Comparison of ENCODE assay signal across 8 mouse cellular contexts in genomic region chr3:104700751-104701335, GRCm38 (mm10).
DNase-seq lines count a peak whose midpoint lies in the region; ATAC-seq lines count a peak whose summit lies in the region.

No protein-coding gene starts in this region.

- 6% methylated on average over 23 of the region's 23 CpGs for WGBS in heart, embryonic 15.5 days
- WGBS in liver, embryonic 13.5 days (ENCODE audit: insufficient replicate concordance), result 5% methylated on average over 23 of the region's 23 CpGs
- WGBS in stomach, embryonic 14.5 days, result 5% methylated on average over 23 of the region's 23 CpGs

- 0 out of 2 replicates have a peak, but pooled peaks cover 2% of the 10 kb centered on the region for H3K4me1 ChIP-seq in heart, embryonic 15.5 days (replicated peaks)
- no peaks in the 10 kb centered on the region; the same call in 1 of the 2 replicates for H3K4me1 ChIP-seq in liver, embryonic 13.5 days (replicated peaks)
- H3K4me1 ChIP-seq in stomach, embryonic 14.5 days (ENCODE audit: control insufficient read depth, insufficient read depth, low read length), result no peaks in the 10 kb centered on the region

- H3K4me2 ChIP-seq in heart, embryonic 15.5 days, result no peak overlapping the region
- no peak overlapping the region for H3K4me2 ChIP-seq in liver, embryonic 13.5 days
- H3K4me2 ChIP-seq in stomach, embryonic 14.5 days (replicated peaks; ENCODE audit: low read depth, low read length), result 0 out of 2 replicates have a peak overlapping the region, but pooled peaks have one; percentile 10

- ATAC-seq in erythroblast, adult 5-6 weeks (replicated peaks; ENCODE audit: low FRiP score, poor library complexity, severe bottlenecking), result peak; percentile 86
- ATAC-seq in heart, embryonic 15.5 days (replicated peaks; ENCODE audit: insufficient number of reproducible peaks, insufficient read depth, low FRiP score, low read depth), result peak; percentile 81
- ATAC-seq in liver, embryonic 13.5 days (ENCODE audit: low read depth), result peak; percentile 71; the same call in 1 of the 2 replicates
- peak; percentile 89 for ATAC-seq in stomach, embryonic 14.5 days (ENCODE audit: insufficient number of reproducible peaks, insufficient read depth, low FRiP score, low read depth)

- H3K9me3 ChIP-seq in heart, embryonic 15.5 days (replicated peaks), result no peaks in the 10 kb centered on the region
- H3K9me3 ChIP-seq in liver, embryonic 13.5 days (replicated peaks), result no peaks in the 10 kb centered on the region
- H3K9me3 ChIP-seq in stomach, embryonic 14.5 days (ENCODE audit: control insufficient read depth, low read depth, low read length), result no peaks in the 10 kb centered on the region

- H3K36me3 ChIP-seq in heart, embryonic 15.5 days, result no peaks in the 10 kb centered on the region
- H3K36me3 ChIP-seq in liver, embryonic 13.5 days, result no peaks in the 10 kb centered on the region
- no peaks in the 10 kb centered on the region for H3K36me3 ChIP-seq in stomach, embryonic 14.5 days (ENCODE audit: control insufficient read depth, insufficient read depth, low read length)

- H3K27ac ChIP-seq in heart, embryonic 15.5 days, result no peak overlapping the region
- H3K27ac ChIP-seq in liver, embryonic 13.5 days, result no peak overlapping the region
- no peak overlapping the region for H3K27ac ChIP-seq in stomach, embryonic 14.5 days (ENCODE audit: low read length)

- H3K4me3 ChIP-seq in heart, embryonic 15.5 days, result no peak overlapping the region
- H3K4me3 ChIP-seq in liver, embryonic 13.5 days (replicated peaks), result no peak overlapping the region
- H3K4me3 ChIP-seq in stomach, embryonic 14.5 days (ENCODE audit: low read depth, low read length), result no peak overlapping the region

- no peaks in the 10 kb centered on the region for H3K27me3 ChIP-seq in heart, embryonic 15.5 days
- no peaks in the 10 kb centered on the region for H3K27me3 ChIP-seq in liver, embryonic 13.5 days
- no peaks in the 10 kb centered on the region for H3K27me3 ChIP-seq in stomach, embryonic 14.5 days (ENCODE audit: control insufficient read depth, insufficient read depth, low read length)

- H3K9ac ChIP-seq in heart, embryonic 15.5 days, result no peak overlapping the region
- no peak overlapping the region for H3K9ac ChIP-seq in liver, embryonic 13.5 days
- H3K9ac ChIP-seq in stomach, embryonic 14.5 days (replicated peaks; ENCODE audit: low read depth, low read length), result no peak overlapping the region

- DNase-seq in B cell, adult 2 months, result peak; percentile 86 to 88
- peak; percentile 81 for DNase-seq in brain, adult 2 months (ENCODE audit: low read depth, low spot score)
- peak; percentile 88 for DNase-seq in kidney, postnatal 10 days
- peak; percentile 64 for DNase-seq in liver, embryonic 13.5 days
- DNase-seq in neural tube, embryonic 10.5 days (ENCODE audit: extremely low spot score, low spot score), result peak; percentile 85
